Mouse (Mus musculus): Measurements from ENCODE around the gene Egfl6.

Egfl6 gene

GRCm38 (mm10) chrX:166584947-166585824, at the start of gene Egfl6:
Gene Egfl6 (minus strand): TSS chrX:166585720.
- peak; percentile 8 for DNase-seq

- DNase-seq = no peak
Observed at GRCm38 (mm10) chrX:166626866-166627570, 41.5 kb upstream of the Egfl6 start.

- DNase-seq = no peak
Observed at GRCm38 (mm10) chrX:166626174-166626573, 40.7 kb upstream of the Egfl6 start.

GRCm38 (mm10) chrX:166623176-166623575, 37.7 kb upstream of the Egfl6 start:
- DNase-seq = no peak

DNA sequence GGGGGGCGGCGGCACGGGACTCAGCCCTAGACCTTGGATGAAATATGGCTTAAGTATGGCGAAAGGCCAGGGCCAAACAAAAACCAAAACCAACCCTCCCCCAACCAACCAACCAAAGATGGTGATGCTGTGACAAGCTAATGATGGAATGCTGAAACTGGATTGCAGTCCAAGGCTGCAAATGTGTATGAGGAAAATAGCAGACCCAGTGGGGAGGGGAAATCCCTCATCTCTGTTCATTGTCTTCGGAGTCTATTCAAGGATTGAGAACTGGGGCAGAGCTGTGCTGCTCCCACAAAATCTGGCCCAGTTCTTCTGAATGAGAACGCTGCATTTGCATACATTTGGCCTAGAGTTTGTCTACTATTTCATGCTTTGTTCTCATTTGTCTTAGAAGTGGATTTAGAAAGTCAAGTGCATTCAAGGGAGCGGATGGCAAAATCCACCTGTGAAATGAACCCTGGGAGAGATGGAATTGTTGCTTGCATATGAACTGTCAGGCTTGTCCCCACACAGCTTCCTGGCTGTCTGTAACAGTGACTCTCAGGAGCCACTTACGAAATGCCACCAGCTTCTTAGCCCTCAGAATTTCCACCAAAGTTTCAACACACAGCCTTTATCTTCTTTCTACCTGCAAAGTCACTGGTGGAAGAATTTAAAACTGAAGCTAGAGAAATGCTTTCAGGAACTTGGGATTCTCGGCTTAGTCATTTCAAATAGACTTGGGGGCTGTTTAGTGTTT, 36.2 kb upstream of the Egfl6 start:
- DNase-seq = no peak

DNA sequence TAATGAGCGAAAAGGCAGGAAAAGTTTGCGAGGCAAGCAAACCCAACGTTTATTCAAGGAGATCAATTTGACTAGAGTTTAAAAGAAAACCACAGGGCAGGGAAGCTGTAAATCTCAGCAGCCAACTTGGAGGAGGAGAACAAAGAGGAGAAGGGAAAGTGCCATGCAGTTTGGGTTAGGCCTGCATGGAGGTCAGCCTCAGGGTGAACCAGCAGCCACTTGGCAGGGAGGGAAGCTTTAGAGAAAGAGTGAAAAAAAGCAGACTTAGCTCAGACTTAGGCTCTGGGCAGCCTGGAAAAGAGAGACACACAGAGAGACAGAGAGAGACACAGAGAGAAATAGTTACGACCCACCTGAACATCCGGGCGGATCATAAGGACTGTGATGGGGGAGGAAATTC, 35.4 kb upstream of the Egfl6 start:
- DNase-seq = no peak

DNA sequence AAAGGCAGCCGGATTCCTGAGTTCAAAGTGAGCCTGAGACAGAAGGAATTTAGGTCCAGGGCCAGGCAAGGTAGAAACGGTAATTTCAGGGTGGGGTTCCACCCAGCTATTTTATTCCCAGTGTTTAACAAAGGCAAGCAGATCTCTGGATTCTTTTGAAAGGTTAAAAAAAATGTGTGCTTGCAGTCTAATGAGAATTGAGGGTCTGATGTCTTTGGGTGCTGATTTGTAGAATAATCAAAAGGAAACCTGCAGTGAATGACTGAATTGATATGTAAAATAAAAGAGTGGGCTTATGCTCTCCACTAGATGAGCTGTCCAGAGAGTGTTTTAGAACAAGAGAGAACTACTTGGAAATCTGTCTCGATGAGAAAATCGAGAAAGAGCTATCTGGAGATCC, 33.6 kb upstream of the Egfl6 start:
- no peak for DNase-seq

GRCm38 (mm10) chrX:166615191-166615590, 29.7 kb upstream of the Egfl6 start:
- no peak for DNase-seq

- DNase-seq = no peak
Observed at GRCm38 (mm10) chrX:166576111-166576510, 9.4 kb downstream of the Egfl6 start.

GRCm38 (mm10) chrX:166565983-166566382, 19.5 kb downstream of the Egfl6 start:
- no peak for DNase-seq

DNA sequence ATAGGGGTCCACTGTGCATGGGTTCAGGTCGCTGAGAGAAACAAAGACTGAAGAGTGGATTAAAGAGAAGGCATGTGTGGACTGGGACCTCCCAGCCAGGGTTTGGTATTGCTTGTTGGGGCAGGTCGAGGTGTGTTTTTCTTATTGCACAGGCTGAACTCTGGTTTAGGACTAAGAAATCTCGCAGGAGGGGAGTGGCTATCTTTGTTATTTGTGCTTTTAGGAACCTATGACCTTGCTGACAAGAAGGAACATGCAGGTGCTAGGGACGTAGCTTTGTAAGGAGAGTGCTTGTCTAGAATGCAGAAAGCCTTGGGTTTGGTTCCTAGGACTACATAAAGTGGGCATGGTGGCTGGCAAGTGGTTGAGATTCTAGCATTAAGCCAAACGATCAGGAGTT, 20.1 kb downstream of the Egfl6 start:
- DNase-seq = no peak

- no peak for DNase-seq
Observed at GRCm38 (mm10) chrX:166564900-166565299, 20.6 kb downstream of the Egfl6 start.

DNA sequence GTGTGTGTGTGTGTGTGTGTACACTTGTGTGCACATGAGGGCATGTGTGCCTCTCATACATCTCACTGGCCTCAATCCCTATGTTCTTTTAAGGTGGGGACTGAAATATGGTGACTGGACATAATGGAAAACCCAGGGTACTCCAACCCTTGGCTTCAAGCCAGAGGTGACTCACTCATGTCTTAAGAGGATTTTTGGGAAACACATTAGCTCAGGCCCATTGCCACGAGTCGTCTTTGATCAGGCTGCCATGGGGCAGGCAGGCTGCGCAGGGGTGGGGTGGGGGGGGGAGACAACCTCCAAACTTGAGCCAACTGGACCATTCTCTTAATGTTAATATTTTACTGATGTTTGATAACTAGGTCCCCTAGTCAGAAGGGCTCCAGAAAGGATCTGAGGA, 26.2 kb downstream of the Egfl6 start:
- no peak for DNase-seq

DNA sequence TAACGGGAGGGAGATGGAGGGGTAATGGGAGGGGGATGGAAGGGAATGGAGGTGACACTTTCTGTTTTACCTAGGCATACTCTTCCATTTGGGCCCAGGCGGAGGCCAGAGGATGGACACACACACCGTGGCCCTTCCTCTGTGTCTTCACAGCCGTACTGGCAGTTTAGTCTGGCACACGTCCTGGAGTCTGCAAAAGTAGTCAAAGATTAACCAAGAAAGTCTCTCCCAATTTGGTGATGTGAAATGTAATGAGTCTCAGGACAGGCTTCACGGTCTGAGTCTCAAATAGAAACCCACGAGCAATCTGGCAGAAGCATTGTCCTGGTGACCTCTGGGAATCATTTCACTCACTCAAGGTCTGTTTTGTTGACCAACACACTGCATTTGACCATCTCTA, 33.2 kb downstream of the Egfl6 start:
- DNase-seq = no peak

- DNase-seq = no peak
Observed at GRCm38 (mm10) chrX:166546495-166546894, 39.0 kb downstream of the Egfl6 start.

DNA sequence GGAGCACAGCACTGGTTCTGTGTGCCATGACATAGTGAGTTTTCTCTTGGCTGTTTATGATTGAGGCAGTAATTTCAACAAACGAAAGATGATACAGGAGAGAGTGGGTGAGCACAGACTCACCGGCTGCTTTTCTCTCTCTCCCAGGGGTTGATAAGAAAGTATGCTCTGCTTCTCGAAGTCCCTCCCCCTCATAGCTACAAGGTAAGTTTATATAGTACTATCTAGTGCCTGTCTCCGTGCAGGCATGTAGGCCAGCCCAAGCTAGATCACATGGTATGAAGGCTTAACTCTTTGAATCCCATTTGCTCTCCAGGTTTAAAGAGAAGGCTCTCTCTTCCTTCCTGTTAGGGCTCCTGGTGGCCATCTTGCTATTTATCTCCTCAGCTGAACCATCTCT, 50.4 kb downstream of the Egfl6 start:
- DNase-seq = no peak

DNA sequence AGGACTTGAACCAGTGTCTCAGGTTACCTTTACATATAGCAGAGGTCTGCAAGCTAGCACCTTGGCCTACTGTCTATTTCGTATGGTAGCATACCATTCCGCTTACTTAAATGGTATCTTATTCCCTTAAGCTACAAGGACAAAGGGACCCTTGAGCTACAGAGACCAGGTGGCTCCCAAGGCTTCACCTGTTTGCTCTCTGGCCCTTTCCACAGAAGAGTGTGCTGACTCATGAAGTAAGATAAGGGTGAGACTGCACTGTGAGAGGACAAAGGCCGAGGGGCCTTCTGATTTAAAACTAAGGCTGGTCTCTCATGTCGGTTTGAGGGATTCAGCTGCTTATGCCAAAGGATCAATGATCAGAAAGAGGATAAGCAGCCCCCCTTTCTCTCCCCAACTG, 52.1 kb downstream of the Egfl6 start:
- no peak for DNase-seq

GRCm38 (mm10) chrX:166531671-166532070, 53.8 kb downstream of the Egfl6 start:
- no peak for DNase-seq

DNA sequence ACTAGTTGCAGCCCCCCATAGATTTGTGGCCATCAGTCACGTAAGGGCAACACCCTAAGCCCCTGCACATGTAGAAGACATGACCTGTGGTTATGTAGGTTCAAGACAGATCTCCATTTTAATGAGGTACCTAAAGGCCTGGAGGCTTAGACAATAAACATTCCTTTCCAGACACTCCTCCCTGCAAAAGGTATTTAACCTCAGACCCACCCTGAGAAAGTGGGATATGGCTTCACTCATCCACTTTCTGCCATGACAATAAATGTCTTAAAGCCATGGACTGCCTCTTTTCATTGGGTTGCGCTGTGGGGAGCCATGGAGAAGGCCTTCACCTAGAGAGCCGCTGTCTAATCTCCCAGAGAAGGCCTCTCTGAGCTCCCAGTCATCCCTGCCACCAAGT, 57.4 kb downstream of the Egfl6 start:
- no peak for DNase-seq

DNA sequence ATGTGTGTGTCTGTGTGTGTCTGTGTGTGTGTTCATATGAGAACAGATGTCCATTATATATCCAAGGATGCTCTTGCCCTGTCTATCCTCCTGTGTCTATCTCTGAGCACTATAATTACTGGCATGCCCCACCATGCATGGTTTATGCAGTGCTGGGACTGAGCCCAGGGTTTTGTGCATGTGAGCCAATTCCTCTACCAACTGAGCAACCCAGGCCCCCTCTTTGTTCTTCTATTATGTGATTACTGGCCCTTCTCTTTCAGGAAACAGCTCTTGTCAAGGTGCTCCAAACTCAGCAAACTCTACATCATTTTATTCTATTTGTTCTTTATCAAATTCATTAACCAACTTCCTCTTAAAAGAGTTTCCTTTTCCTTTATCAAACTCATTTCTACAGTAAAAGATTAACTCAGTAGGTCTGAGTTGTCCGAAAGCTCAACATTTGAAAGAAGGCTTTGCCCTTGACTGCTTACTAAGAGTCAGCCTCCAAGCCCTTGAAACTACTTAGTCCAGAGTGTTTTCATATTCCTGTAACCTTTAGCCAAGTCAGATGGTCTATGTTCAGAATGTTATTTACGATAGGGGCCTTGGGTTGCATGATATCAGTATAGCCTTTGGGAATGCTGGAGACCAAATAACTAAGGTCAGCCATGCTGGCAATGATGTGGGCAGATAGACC, 59.7 kb downstream of the Egfl6 start:
- no peak for DNase-seq

GRCm38 (mm10) chrX:166520782-166521181, 64.7 kb downstream of the Egfl6 start:
- DNase-seq = no peak

- DNase-seq = no peak
Observed at GRCm38 (mm10) chrX:166518345-166518744, 67.2 kb downstream of the Egfl6 start, which contains the start of gene Tceanc. Gene Tceanc (minus strand): TSS chrX:166518567.

DNA sequence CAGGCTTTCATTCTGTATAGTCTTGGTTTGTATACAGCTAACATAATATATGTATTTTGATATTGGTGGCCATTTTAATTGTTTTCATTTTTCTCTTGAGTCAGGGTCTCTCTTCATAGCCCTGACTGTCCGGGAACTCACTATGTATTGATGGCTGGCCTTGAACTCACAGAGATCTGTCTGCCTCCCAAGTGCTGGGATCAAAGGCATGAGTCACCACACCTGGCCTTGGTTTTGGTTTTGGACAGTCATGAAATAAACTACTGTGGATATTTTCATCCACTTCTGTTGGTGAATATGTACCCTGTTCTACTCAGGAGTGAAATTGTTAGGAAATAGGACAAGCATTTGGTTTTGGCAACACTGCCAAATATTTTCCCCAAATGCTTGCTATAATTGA, 68.9 kb downstream of the Egfl6 start:
- DNase-seq = no peak
